Mouse (Mus musculus): Measurements from ENCODE around the gene Mta2.

GRCm38 (mm10) chr19:8980771-8981170, 39.1 kb downstream of the Mta2 start:
- TF ChIP-seq CTCF (conservative IDR thresholded peaks at IDR 0.05; ENCODE audit: low read length) (no peak), POU5F1 (IDR thresholded peaks at IDR 0.05; ENCODE audit: borderline replicate concordance, low read length) (no peak), NANOG (IDR thresholded peaks at IDR 0.05; ENCODE audit: borderline replicate concordance, low read length) (no peak)

Data from E14TG2a.4 (cell line).